Mouse (Mus musculus) regulatory T cell (primary cell): ENCODE data around the gene Slc12a6.

ENCODE experiments used
- in situ Hi-C: fragments of 300-600 bp; cut with MboI, MseI; formaldehyde crosslinking; loops from one replicate; pipeline ENCODE4 v1.15.1; 2025; ENCODE audit warnings: high pct_unique_total_duplicates

The Slc12a6 gene

DNA sequence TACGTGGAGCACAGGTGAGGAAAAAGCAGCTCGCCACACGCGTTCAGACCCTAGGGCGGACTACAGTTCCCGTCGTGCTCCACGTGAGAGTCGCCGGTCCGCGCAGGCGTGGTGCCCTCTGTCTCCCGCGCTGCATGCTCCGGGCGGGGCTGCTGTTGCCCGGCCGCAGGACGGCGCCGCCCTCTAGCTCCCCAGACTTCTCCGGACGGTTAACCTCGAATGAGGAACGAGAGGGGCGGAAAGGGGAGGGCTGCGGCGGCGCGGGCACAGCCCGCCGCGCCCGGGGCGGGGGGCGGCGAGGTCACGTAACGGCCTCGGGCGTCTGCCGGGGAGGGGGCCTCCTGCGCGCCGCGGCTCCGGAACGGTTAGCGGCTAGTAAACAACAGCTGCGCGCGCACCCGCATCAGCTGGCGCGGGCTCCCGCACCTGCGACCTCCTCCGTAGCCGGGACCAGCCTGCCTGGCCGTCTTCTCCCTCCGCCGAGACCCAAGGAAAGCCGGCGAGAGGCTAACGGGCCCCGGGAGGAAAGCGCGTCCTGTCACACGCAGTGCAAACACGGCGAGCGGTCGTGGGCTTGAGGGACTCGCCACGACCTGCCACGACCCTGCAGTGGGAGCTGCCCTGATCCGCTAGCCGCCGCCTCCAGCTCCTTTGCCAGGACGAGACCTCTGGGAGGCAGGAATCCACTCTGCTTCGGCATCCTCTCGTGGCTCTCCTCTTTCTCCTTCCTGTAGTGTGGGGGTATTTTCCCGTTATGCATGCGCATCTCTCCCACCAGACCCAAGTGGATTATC, at the start of gene Slc12a6:
TSS of gene Slc12a6 (plus strand) at position 378 of the 794 bp plus-strand sequence.
- in situ Hi-C loops = loop anchor here (5.0 kb wide), 2 partner anchors 107 to 192 kb away; no protein-coding TSS in a partner anchor

DNA sequence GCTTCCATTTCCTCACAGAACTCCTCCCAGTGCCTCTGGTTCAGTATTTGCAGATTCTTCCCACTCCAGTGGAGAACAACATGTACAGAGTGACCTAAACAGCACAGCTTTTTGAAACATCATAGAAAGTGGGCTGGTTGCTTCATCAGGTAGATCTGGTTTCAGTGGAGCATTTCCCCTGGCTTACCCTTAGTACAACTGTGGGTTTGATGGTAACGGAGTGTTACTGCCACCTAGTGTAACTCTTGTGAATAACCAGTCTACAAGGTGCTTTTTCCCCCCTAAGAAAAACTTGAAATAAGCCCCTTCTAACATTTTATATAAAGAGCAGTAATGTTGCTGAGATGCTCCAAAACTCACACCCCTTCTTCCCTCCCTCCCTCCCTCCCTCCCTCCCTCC, 49.6 kb upstream of the Slc12a6 start:
- in situ Hi-C loops = no loop called here

DNA sequence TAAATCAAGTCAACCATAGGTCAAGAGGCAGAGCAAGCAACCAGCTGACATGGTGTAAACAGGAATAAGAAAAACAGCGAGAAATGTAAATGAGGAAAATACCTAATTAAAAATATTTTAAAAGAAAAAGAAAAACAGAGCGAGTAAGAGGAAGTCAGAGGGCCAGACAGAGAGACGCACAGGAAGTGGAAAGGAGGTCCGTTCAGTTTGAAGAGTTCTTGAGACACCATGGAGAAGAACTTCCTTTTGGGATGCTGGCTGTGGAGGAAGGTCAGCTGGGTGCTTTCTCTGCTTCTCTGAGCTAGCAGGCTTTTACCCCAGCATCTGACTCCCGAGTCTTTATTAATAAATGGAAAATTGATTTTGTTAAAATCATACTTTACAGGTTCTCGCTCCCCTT, 48.0 kb upstream of the Slc12a6 start:
- in situ Hi-C loops = no loop called here

GRCm38 (mm10) chr2:112220880-112221279, 44.7 kb upstream of the Slc12a6 start:
- in situ Hi-C loops = no loop called here

GRCm38 (mm10) chr2:112222607-112223006, 43.0 kb upstream of the Slc12a6 start:
- in situ Hi-C loops = no loop called here

DNA sequence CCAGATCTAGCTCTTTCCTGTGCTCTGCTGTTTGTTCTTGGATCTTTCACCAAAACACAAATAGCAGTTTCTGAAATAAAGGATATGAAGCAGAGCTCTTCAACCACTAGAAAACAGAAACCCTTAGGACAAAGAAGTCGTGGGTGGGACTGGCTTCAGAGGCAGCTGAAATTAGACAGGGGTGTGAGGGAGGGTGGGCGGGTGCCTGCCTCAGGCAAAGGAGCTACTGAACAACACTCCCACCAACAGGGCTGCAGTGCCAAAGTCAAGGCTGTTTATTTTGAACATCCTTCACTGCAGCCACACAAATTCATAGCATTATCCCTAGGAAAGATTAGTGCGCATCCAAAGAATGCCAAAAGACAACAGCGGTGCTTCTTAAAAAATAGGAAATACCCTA, 41.3 kb upstream of the Slc12a6 start:
- in situ Hi-C loops = no loop called here

DNA sequence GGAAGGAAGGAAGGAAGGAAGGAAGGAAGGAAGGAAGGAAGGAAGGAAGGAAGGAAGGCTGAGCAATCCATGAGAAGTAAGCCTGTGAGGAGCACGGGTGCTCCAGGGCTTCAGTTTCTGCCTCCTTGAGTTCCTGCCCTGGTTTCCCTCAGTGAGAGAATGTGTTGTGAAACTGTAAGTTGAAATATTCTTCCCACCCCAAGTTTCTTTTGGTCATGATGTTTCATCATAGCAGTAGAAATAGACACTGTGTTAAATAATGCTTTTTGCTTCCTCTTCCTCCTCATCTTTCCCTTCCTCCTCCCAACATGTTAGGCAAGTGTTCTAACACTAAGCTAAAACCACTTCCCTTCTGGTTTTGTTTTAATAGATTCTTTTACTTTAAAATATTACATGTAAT, 33.0 kb upstream of the Slc12a6 start:
- in situ Hi-C loops = loop anchor here (10.0 kb wide), 1 partner anchor 1528 kb away; no protein-coding TSS in a partner anchor

- in situ Hi-C loops = loop anchor here (10.0 kb wide), 1 partner anchor 1532 kb away; no protein-coding TSS in a partner anchor
Measured at GRCm38 (mm10) chr2:112236620-112237019, 29.0 kb upstream of the Slc12a6 start.

DNA sequence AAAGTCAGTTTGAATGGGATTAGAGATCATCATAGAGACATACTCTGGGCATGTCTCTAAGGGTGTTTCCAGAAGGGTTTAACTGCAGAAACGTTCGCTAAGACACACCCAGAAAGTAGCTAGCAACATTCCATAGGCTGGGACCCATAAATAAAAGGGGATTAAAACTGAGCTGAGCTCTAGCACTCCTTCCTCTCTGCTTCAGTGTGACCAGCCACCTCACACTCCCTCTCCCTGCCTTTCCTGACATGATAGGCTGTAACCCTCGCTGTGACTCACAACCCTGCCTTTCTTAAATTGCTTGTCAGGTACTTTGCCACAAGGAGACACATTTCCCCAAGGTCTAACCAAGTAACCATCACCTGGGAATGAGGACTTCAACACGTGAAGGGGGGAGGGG, 27.6 kb upstream of the Slc12a6 start:
- in situ Hi-C loops = loop anchor here (10.0 kb wide), 1 partner anchor 1533 kb away; no protein-coding TSS in a partner anchor

DNA sequence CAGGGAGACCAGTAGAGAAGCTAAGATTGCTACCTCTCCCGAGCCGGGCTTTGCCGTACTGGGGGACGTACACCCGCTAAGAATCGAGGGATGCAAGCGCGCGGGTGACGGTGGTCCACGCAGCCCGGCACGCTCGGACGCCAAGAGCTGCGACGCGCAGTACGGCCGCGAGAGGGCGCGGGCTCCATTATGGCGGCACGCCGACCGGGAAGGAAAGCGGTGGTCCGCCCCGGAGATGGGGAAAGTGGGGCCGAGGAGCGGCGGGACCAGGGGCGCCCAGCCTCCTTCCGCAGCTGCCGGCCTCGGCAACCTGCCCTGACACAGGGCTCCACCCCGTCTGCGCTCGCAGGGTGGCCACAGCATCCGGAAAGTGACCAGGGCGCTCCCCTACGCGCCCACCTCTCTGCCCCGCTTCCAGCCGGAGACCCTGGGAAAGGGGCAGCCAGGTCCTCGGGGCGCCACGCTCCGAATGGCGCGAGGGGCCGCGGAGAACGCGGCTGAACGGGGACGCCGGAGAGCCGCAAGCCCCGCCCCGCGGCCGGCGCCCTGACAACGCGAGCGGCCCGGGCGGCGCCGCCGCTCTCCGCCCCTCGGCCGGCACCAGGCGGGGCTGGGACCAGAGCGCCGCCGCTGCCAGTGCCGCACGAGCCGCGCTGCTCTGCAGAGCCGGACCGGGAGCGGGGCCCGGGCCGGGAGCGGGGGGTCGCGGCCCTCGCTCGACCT, 26.3 kb upstream of the Slc12a6 start, which contains the start of gene Lpcat4:
TSS of gene Lpcat4 (plus strand) at position 257 of the 723 bp plus-strand sequence.
- in situ Hi-C loops = loop anchor here (10.0 kb wide), 1 partner anchor 1535 kb away; no protein-coding TSS in a partner anchor

DNA sequence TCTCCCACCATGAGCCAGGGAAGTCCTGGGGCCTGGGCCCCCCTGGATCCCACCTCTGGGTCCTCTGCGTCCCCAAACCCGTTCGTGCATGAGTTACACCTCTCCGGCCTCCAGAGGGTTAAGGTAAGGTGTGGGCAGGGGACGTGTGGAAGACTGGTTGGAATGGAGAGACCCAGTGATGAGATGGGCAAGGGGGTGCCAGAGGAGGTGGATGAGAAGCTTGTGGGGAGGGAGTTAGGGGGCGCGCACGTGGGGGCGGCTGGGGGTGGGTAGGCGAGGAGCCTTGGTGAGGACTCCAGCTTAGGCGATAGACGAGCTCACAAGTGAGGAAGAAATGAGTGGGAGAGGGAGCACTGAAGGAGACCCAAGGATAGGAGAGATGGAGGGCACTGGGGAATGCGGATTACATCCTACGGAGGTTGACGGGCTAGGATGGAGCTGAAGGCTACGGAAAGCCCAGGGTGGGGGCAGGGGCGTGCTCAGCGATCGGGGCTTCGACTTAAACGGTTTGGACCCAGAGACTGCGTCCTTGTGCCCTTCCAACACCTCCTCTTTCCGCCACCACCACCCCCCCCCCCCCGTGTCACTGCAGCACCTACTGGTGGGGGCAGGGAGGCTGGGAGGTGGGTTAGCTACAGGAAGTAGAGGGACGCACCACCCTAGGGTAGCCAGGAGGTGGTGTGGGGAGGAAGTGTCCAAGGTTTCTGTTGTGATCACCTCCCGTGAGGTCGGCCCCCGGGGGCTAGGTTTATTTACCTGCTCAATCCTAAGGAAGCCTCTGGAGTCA, 25.5 kb upstream of the Slc12a6 start:
- in situ Hi-C loops = loop anchor here (10.0 kb wide), 1 partner anchor 1535 kb away; no protein-coding TSS in a partner anchor

DNA sequence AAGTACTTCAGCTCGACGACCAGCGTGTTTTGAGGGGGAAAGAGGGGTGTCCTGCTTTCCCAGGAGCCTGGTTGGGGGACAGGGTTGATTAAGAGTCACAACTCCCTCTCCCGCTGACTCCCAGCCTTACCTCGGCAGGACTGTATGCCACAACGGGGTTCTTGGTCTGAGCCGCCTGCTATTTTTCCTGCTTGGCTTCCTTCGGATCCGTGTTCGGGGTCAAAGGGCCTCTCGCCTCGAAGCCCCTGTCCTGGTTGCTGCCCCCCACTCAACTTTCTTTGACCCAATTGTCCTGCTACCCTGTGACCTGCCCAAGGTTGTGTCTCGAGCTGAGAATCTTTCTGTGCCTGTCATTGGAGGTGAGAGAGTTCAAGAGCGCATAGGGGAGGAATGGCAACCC, 23.8 kb upstream of the Slc12a6 start:
- in situ Hi-C loops = no loop called here

- in situ Hi-C loops = no loop called here
Measured at GRCm38 (mm10) chr2:112245307-112245706, 20.3 kb upstream of the Slc12a6 start.

DNA sequence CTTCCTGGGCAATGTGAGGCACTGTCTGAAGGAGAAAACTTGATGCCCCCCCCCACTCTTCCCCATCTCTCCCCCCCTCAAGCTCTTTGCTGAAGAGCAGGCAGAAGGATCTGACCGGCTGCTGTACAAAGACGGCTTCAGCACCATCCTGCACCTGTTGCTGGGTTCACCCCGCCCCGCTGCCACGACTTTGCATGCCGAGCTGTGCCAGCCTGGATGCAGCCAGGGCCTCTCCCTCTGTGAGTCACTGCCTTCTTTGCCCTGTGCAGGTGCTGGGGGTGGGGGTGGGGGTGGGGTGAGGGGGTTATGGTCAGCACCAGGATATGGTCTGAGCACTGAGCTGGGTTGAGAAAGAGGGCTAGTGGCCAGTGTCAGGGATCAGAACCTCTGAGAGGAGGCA, 19.4 kb upstream of the Slc12a6 start:
- in situ Hi-C loops = no loop called here

- in situ Hi-C loops = no loop called here
Measured at GRCm38 (mm10) chr2:112247323-112247722, 18.3 kb upstream of the Slc12a6 start.

- in situ Hi-C loops = no loop called here
Measured at GRCm38 (mm10) chr2:112249780-112250453, 15.7 kb upstream of the Slc12a6 start.

GRCm38 (mm10) chr2:112254675-112255515, 10.7 kb upstream of the Slc12a6 start:
- in situ Hi-C loops = no loop called here

- in situ Hi-C loops = no loop called here
Measured at GRCm38 (mm10) chr2:112259241-112259962, 6.2 kb upstream of the Slc12a6 start, which contains the start of gene Nutm1. Gene Nutm1 (minus strand): TSS chr2:112259291.
